Mouse (Mus musculus): ENCODE measurements around the gene Hmgb1. TPM values are rescaled to one million over a fixed set of nuclear protein-coding genes. Genes with fewer than 3 reads are reported as not detected.
A peak's percentile ranks its signal among the peaks of the same experiment; 100 is the strongest.

The Hmgb1 gene
- total and polyA plus RNA-seq, 3 experiments: 23.7 to 103 (median 88.9) TPM

GRCm38 (mm10) chr5:149079018-149079757 lies 105.1 kb downstream of the Hmgb1 start:
- H3K4me1 ChIP-seq (ENCODE audit: control insufficient read depth, insufficient read depth, low read length): 0 out of 2 replicates have a peak, but pooled peaks cover 1% of the 10 kb centered on the region
- intact Hi-C loops (cut with DNase I): no loop called here
- 22% methylated on average over 18 of the region's 18 CpGs for WGBS
- H3K79me2 ChIP-seq (replicated peaks; ENCODE audit: control insufficient read depth, insufficient read depth, low read length): no peaks in the 10 kb centered on the region
- no peak for TF ChIP-seq EP300 (IDR thresholded peaks at IDR 0.05; ENCODE audit: insufficient read depth, low read depth, low read length)
- TF ChIP-seq CTCF (IDR thresholded peaks at IDR 0.05): no peak; the same call in 1 of the 2 replicates
- no peak for TF ChIP-seq POLR2A (IDR thresholded peaks at IDR 0.05; ENCODE audit: insufficient read depth, low read depth, low read length)
- no peaks in the 10 kb centered on the region for H3K36me3 ChIP-seq (ENCODE audit: control insufficient read depth, insufficient read depth, low read length)
- DNase-seq: peak in 1 of 2 experiments; percentile 6
- no peak overlapping the region for H3K9ac ChIP-seq (ENCODE audit: low read depth, low read length)
- H3K27ac ChIP-seq: no peak overlapping the region
- H3K27me3 ChIP-seq (ENCODE audit: control insufficient read depth, insufficient read depth, low read length): no peaks in the 10 kb centered on the region
- H3K4me3 ChIP-seq: no peak overlapping the region

DNA sequence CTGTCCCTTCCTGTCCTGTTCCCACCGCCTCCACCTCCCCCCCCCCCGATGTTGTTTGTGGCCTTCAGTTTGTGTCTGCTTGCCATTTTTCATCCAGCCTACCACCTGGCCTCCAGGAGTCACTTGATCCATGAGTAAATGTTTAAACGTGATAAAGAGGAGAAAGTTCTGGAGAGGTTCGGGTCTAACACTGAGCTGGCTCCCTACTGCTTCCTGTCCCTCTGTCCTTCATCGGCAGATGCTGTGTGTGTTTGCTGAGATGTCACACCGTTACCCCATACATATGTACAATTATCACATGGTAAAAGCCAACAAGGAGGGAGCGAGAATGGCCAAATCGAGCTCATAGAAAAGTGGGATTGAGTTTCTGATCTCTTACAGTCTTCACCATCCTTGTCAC lies 107.2 kb downstream of the Hmgb1 start:
- intact Hi-C loops (cut with DNase I): no loop called here
- WGBS: 88% methylated on average over 8 of the region's 8 CpGs
- TF ChIP-seq CTCF (IDR thresholded peaks at IDR 0.05) (no peak), EP300 (IDR thresholded peaks at IDR 0.05; ENCODE audit: insufficient read depth, low read depth, low read length) (no peak), POLR2A (IDR thresholded peaks at IDR 0.05; ENCODE audit: insufficient read depth, low read depth, low read length) (no peak)
- Histone ChIP-seq H3K27ac (no peak overlapping the region), H3K36me3 (ENCODE audit: control insufficient read depth, insufficient read depth, low read length) (no peaks in the 10 kb centered on the region), H3K4me3 (no peak overlapping the region), H3K4me1 (ENCODE audit: control insufficient read depth, insufficient read depth, low read length) (0 out of 2 replicates have a peak, but pooled peaks cover 1% of the 10 kb centered on the region), H3K9ac (ENCODE audit: low read depth, low read length) (no peak overlapping the region), H3K79me2 (replicated peaks; ENCODE audit: control insufficient read depth, insufficient read depth, low read length) (no peaks in the 10 kb centered on the region), H3K27me3 (ENCODE audit: control insufficient read depth, insufficient read depth, low read length) (no peaks in the 10 kb centered on the region)
- DNase-seq: no peak

- Histone ChIP-seq H3K4me3 (no peak overlapping the region), H3K36me3 (ENCODE audit: control insufficient read depth, insufficient read depth, low read length) (no peaks in the 10 kb centered on the region), H3K27me3 (ENCODE audit: control insufficient read depth, insufficient read depth, low read length) (no peaks in the 10 kb centered on the region), H3K4me1 (ENCODE audit: control insufficient read depth, insufficient read depth, low read length) (no peaks in the 10 kb centered on the region; the same call in 1 of the 2 replicates), H3K9ac (ENCODE audit: low read depth, low read length) (no peak overlapping the region), H3K79me2 (replicated peaks; ENCODE audit: control insufficient read depth, insufficient read depth, low read length) (no peaks in the 10 kb centered on the region), H3K27ac (no peak overlapping the region)
- peak; percentile 42 for TF ChIP-seq CTCF (IDR thresholded peaks at IDR 0.05)
- TF ChIP-seq POLR2A (IDR thresholded peaks at IDR 0.05; ENCODE audit: insufficient read depth, low read depth, low read length): no peak
- no peak for TF ChIP-seq EP300 (IDR thresholded peaks at IDR 0.05; ENCODE audit: insufficient read depth, low read depth, low read length)
- intact Hi-C loops (cut with DNase I): no loop called here
- DNase-seq: no peak
- 96% methylated on average over 5 of the region's 5 CpGs for WGBS
Measured at GRCm38 (mm10) chr5:149071546-149071945, 112.7 kb downstream of the Hmgb1 start.

DNA sequence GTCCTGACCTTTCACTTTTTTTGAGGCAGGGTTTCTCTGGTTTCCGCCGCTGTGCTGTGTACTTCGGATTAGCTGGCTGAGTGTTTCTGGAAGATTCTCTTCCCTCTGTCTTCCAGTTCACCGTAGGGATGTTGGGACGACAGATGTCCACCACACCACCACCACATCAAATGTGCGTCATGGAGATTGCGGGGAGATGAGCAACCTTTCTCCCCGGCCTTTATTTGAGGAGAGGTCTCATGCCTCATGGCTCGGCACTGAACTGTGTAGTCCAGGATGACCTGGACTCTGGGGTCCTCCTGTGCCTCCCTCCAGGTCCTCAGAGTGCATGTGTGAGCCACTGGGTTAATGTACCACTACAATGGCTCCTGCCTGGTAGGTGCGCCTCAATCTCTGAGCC lies 115.5 kb downstream of the Hmgb1 start:
- no peak for DNase-seq
- no peaks in the 10 kb centered on the region for H3K27me3 ChIP-seq (ENCODE audit: control insufficient read depth, insufficient read depth, low read length)
- H3K27ac ChIP-seq: no peak overlapping the region
- H3K4me1 ChIP-seq (ENCODE audit: control insufficient read depth, insufficient read depth, low read length): no peaks in the 10 kb centered on the region; the same call in 1 of the 2 replicates
- H3K36me3 ChIP-seq (ENCODE audit: control insufficient read depth, insufficient read depth, low read length): no peaks in the 10 kb centered on the region
- H3K9ac ChIP-seq (ENCODE audit: low read depth, low read length): no peak overlapping the region
- TF ChIP-seq CTCF (IDR thresholded peaks at IDR 0.05) (no peak), POLR2A (IDR thresholded peaks at IDR 0.05; ENCODE audit: insufficient read depth, low read depth, low read length) (no peak), EP300 (IDR thresholded peaks at IDR 0.05; ENCODE audit: insufficient read depth, low read depth, low read length) (no peak)
- H3K79me2 ChIP-seq (replicated peaks; ENCODE audit: control insufficient read depth, insufficient read depth, low read length): no peaks in the 10 kb centered on the region
- intact Hi-C loops (cut with DNase I): no loop called here
- WGBS: 97% methylated on average over 10 of the region's 10 CpGs
- H3K4me3 ChIP-seq: no peak overlapping the region

DNA sequence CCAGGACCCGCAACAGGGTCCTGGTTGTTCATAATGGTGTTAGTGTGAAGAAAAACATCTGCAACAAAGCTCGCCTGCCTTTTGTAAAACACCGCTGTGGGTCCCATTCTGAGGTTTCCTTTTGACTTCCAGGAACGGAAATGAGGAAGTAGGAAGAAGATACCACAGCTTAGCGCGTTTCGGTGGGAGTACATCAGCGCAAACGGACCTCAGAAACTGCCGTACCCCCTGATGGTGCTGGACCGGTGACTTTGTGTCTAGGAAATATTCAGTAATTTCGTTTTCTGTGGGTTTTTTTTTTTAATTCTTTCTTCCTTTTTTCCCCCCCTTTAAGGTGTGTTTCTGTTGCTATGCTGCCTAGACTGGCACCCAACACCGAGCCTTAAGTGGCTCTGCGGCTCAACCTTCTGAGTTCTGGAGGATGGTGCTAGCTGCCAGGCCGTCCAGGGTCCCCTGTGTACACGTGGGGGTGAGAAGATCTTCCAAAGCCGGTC lies 116.0 kb downstream of the Hmgb1 start:
- Histone ChIP-seq H3K27ac (no peak overlapping the region; the same call in 1 of the 2 replicates), H3K4me3 (0 out of 2 replicates have a peak overlapping the region, but pooled peaks have one; percentile 1), H3K79me2 (replicated peaks; ENCODE audit: control insufficient read depth, insufficient read depth, low read length) (no peaks in the 10 kb centered on the region), H3K27me3 (ENCODE audit: control insufficient read depth, insufficient read depth, low read length) (no peaks in the 10 kb centered on the region), H3K4me1 (ENCODE audit: control insufficient read depth, insufficient read depth, low read length) (no peaks in the 10 kb centered on the region; the same call in 1 of the 2 replicates), H3K36me3 (ENCODE audit: control insufficient read depth, insufficient read depth, low read length) (no peaks in the 10 kb centered on the region), H3K9ac (ENCODE audit: low read depth, low read length) (no peak overlapping the region)
- DNase-seq: no peak
- no peak for TF ChIP-seq POLR2A (IDR thresholded peaks at IDR 0.05; ENCODE audit: insufficient read depth, low read depth, low read length)
- no peak for TF ChIP-seq CTCF (IDR thresholded peaks at IDR 0.05)
- no peak for TF ChIP-seq EP300 (IDR thresholded peaks at IDR 0.05; ENCODE audit: insufficient read depth, low read depth, low read length)
- intact Hi-C loops (cut with DNase I): no loop called here
- WGBS: 56% methylated on average over 17 of the region's 17 CpGs

DNA sequence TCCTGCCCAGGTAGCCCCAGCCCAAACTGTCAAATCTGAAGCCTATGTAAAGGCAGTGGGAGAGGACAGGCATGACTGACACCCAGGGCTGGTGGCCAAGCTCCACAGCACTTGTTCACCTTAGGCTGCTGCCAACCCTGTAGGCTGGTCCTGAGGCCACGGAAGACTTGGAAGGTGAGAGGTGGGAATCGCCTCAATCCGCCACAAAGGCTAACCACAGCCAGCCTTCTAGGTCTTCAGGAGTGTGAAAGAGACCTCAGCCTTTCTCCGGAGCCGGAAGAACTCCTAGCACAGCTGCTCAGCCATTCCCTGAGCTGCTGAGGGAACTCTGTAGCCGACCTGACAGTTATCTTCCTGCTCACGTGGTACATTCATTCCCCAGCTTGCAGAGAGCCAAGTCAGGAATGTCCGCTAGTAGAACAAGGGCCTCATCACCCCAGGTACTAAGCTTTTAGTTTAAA lies 116.8 kb downstream of the Hmgb1 start:
- intact Hi-C loops (cut with DNase I): no loop called here
- no peaks in the 10 kb centered on the region for H3K79me2 ChIP-seq (replicated peaks; ENCODE audit: control insufficient read depth, insufficient read depth, low read length)
- no peak for TF ChIP-seq POLR2A (IDR thresholded peaks at IDR 0.05; ENCODE audit: insufficient read depth, low read depth, low read length)
- TF ChIP-seq CTCF (IDR thresholded peaks at IDR 0.05): no peak
- TF ChIP-seq EP300 (IDR thresholded peaks at IDR 0.05; ENCODE audit: insufficient read depth, low read depth, low read length): no peak
- H3K36me3 ChIP-seq (ENCODE audit: control insufficient read depth, insufficient read depth, low read length): no peaks in the 10 kb centered on the region
- H3K4me1 ChIP-seq (ENCODE audit: control insufficient read depth, insufficient read depth, low read length): no peaks in the 10 kb centered on the region; the same call in none of the 2 replicates
- 35% methylated on average over 8 of the region's 8 CpGs for WGBS
- peak in 1 of 2 experiments; percentile 13 for DNase-seq
- H3K9ac ChIP-seq (ENCODE audit: low read depth, low read length): no peak overlapping the region
- no peaks in the 10 kb centered on the region for H3K27me3 ChIP-seq (ENCODE audit: control insufficient read depth, insufficient read depth, low read length)
- H3K4me3 ChIP-seq: no peak overlapping the region
- H3K27ac ChIP-seq: no peak overlapping the region; the same call in 1 of the 2 replicates
